Mouse (Mus musculus) kidney, embryonic 14.5 days (tissue): Measurements from ENCODE around the gene Stom. TPM values are rescaled to one million over a fixed set of nuclear protein-coding genes. Genes with fewer than 3 reads are reported as not detected.

Experiments used
- ATAC-seq: fragments of 200-750 bp; cut with Nextera tagmentation; 2 replicates; pipeline ENCODE4 v1.8.0; 2017; ENCODE audit warnings: moderate number of reproducible peaks, mild to moderate bottlenecking, moderate TSS enrichment, moderate library complexity; ENCODE audit not compliant: low FRiP score, low TSS enrichment
- H3K27ac ChIP-seq: fragments of 300-500 bp; sonication (generic); 2 replicates; pipeline ENCODE4 v1.5.1; 2014; ENCODE audit warnings: low read depth, mild to moderate bottlenecking, low read length, moderate library complexity, mixed read lengths
- H3K27me3 ChIP-seq: fragments of 300-500 bp; sonication (generic); 2 replicates; pipeline ENCODE4 v1.6.1; 2014; ENCODE audit warnings: mild to moderate bottlenecking, low read length; ENCODE audit not compliant: control insufficient read depth, insufficient read depth
- H3K36me3 ChIP-seq: fragments of 300-500 bp; sonication (generic); 2 replicates; pipeline ENCODE4 v1.6.1; 2014; ENCODE audit warnings: low read length, mixed read lengths; ENCODE audit not compliant: control insufficient read depth, insufficient read depth
- H3K4me1 ChIP-seq: fragments of 300-500 bp; sonication (generic); 2 replicates; pipeline ENCODE4 v1.6.1; 2014; ENCODE audit warnings: low read length, mixed read lengths; ENCODE audit not compliant: control insufficient read depth, insufficient read depth
- H3K4me2 ChIP-seq: fragments of 300-500 bp; sonication (generic); replicated peaks from 2 replicates; pipeline ENCODE4 v1.6.1; 2014; ENCODE audit warnings: low read depth, mild to moderate bottlenecking, low read length
- H3K4me3 ChIP-seq: fragments of 300-500 bp; sonication (generic); 2 replicates; pipeline ENCODE4 v1.5.1; 2014; ENCODE audit warnings: mild to moderate bottlenecking, low read length
- H3K9ac ChIP-seq: fragments of 300-500 bp; sonication (generic); 2 replicates; pipeline ENCODE4 v1.6.1; 2014; ENCODE audit warnings: low read depth, mild to moderate bottlenecking, low read length, moderate library complexity
- H3K9me3 ChIP-seq: fragments of 300-500 bp; sonication (generic); 2 replicates; pipeline ENCODE4 v1.6.1; 2016; ENCODE audit warnings: low read length; ENCODE audit not compliant: control insufficient read depth
- WGBS: fragments of 180-500 bp; shearing (Covaris S2); extraction: QIAGEN DNeasy Blood & Tissue Kit; methylation state at CpG from one replicate; pipeline ENCODE4 v1.1.7; 2014; 5-methylcytosine and 5-hydroxymethylcytosine counted together
- polyA plus RNA-seq: library from polyadenylated mRNA; unstranded; fragments of >200 nt; fragmentation: Nextera tagmentation; extraction: Ambion mirVana; gene quantifications from 2 replicates; pipeline ENCODE4 v1.2.1, GENCODE M21; 2014

Stom gene
- polyA plus RNA-seq, 1 experiment from 2014 or later = 18.8 TPM

DNA sequence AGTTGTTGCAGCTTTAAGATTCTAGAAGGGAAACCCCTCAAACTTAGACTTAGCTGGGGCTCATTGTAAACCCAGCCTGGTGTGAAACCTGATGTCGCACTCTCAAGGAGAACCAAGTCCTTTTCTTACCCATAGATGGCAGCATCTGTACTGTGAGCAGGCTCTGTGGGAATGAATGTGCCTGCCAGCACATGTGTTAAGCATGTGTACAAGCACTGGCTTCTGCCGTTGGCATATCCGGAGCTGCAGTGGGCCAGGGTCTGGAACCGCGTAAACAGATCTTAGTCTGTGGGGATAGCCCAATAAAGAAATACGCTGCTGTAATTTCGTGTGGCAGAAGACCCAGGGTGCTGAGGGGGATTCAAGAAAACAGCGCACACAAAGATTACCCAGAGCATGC lies 71.5 kb downstream of the Stom start:
- 0 out of 2 replicates have a peak overlapping the region, but pooled peaks have one; percentile 12 for H3K27ac ChIP-seq
- no peak overlapping the region for H3K4me2 ChIP-seq
- 47% methylated on average over 8 of the region's 8 CpGs for WGBS
- H3K9me3 ChIP-seq = no peaks in the 10 kb centered on the region
- H3K4me1 ChIP-seq = peaks cover 14% of the 10 kb centered on the region; the same call in 1 of the 2 replicates
- peak; percentile 44 for ATAC-seq
- no peak overlapping the region for H3K9ac ChIP-seq
- no peak overlapping the region for H3K4me3 ChIP-seq
- no peaks in the 10 kb centered on the region for H3K36me3 ChIP-seq
- H3K27me3 ChIP-seq = no peaks in the 10 kb centered on the region

DNA sequence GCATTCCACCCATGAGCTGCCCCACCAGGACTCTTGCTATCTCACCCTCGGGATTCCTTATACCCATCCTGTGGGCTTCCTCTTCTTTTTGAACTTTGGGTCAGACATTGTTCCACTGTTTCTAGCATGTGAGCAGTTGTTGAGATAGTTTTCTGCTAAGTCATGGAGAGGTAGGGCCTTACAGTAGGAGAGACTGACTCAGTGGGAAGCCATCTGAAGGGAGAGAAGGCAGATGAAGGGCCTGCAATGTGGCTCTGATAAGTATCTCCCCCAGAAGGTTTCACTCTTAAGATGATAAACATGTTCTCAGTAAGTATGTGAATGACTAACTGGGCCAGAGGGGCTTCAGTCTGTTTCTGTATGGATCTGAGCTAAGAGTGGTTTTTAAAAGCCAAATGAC lies 72.7 kb downstream of the Stom start:
- Histone ChIP-seq H3K9ac (no peak overlapping the region), H3K27ac (no peak overlapping the region), H3K4me2 (no peak overlapping the region), H3K4me1 (peaks cover 13% of the 10 kb centered on the region), H3K9me3 (no peaks in the 10 kb centered on the region), H3K36me3 (no peaks in the 10 kb centered on the region), H3K27me3 (no peaks in the 10 kb centered on the region), H3K4me3 (no peak overlapping the region)
- no peak for ATAC-seq
- WGBS = 89% methylated on average over 1 of the region's 1 CpGs

Other genes starting within 250 kb of the Stom start
- 0.24 TPM in 1 of 2 replicates, not detected in the other for gene AI182371, start 235.4 kb downstream of the Stom start, polyA plus RNA-seq
- gene Cntrl, start 227.5 kb downstream of the Stom start, polyA plus RNA-seq = 29.3 and 39.0 TPM in 2 replicates
- gene Rab14, start 135.9 kb downstream of the Stom start, polyA plus RNA-seq = 308 and 329 TPM in 2 replicates
- 57.6 and 84.2 TPM in 2 replicates for gene Gsn, start 80.6 kb downstream of the Stom start, polyA plus RNA-seq
- gene 4930568D16Rik, start 30.8 kb upstream of the Stom start, polyA plus RNA-seq = not detected in 2 replicates
- gene 4930402F06Rik, start 60.2 kb upstream of the Stom start, polyA plus RNA-seq = not detected in 2 replicates
- gene Ggta1, start 126.3 kb upstream of the Stom start, polyA plus RNA-seq = 10.3 and 21.5 TPM in 2 replicates
- 36.0 and 42.4 TPM in 2 replicates for gene Dab2ip, start 221.3 kb upstream of the Stom start, polyA plus RNA-seq